Mouse (Mus musculus): ENCODE results near the gene Fzr1. TPM values are rescaled to one million over a fixed set of nuclear protein-coding genes. Genes with fewer than 3 reads are reported as not detected.

Gene Fzr1
- total RNA-seq, 2 experiments from 2014 or later: 32.2 to 33.5 TPM

DNA sequence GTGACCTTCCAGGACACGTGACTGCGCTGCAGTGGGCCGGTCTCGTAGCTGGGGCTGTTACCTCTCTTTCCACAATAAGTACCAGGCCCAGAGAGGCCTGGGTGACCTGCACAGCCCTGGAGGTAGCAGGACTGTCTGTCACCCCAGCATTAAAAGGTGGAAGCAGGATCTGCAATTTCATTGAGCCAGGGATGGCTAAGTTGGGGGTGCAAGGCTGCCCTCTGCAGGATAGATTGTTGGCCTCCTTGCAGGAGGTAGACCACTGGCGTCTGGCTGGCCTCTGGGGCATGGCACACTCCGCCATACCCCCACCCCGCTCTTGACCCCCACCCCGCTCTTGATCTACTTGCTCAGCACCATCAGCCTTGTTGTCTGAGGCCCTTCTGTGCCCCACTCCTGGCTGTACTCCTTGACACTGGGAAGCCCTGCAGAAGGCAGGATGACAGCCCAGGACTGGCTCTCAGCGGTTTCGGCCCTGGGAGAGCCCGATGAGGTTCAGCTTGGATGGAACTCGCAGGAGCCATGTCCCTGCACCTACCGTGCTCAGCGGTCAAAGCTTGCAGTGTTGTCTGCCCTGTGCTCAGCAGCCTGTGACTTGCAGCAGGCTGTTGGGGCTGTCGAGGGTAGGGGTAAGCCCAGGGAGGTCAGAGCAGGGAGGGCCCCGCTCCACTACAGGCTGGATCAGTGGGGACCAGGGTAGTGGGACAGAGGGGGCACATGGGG is 61.8 kb downstream of the Fzr1 start:
- DNase-seq (ENCODE audit: low spot score in 2 of 2): no peak

Small RNA genes within 50 kb of the gene (microRNA-seq; reads per million reads assigned to microRNA genes)
- gene Mir1191b (not detected), gene Mir6913 (not detected)

Other genes starting within 250 kb of the Fzr1 start
- gene Zbtb7a, start 243.3 kb downstream of the Fzr1 start, total RNA-seq (2021): 10 to 100 TPM; 37.7 to 42.0 TPM
- 10 to 100 TPM; 22.1 to 22.5 TPM for gene Pias4, start 210.6 kb downstream of the Fzr1 start, total RNA-seq (2021)
- 1,000 to 10,000 TPM; 1,324 to 1,404 TPM for gene Eef2, start 201.9 kb downstream of the Fzr1 start, total RNA-seq (2021)
- gene Dapk3, start 195.5 kb downstream of the Fzr1 start, total RNA-seq (2021): 10 to 100 TPM; 40.2 to 41.4 TPM
- gene 4930442H23Rik, start 194.7 kb downstream of the Fzr1 start, total RNA-seq (2021): not detected
- 1 to 10 TPM; 1.2 to 1.5 TPM for gene Nmrk2, start 176.5 kb downstream of the Fzr1 start, total RNA-seq (2021)
- gene Atcay, start 147.7 kb downstream of the Fzr1 start, total RNA-seq (2021): under 1 TPM; 0.08 to 0.12 TPM
- gene Zfr2, start 145.4 kb downstream of the Fzr1 start, total RNA-seq (2021): 1 to 10 TPM; 4.3 to 5.6 TPM
- under 1 TPM; 0.34 to 0.78 TPM for gene Matk, start 125.6 kb downstream of the Fzr1 start, total RNA-seq (2021)
- 10 to 100 TPM; 90.0 to 97.6 TPM for gene Mrpl54, start 111.6 kb downstream of the Fzr1 start, total RNA-seq (2021)
- gene Apba3, start 111.6 kb downstream of the Fzr1 start, total RNA-seq (2021): 10 to 100 TPM; 49.2 to 50.2 TPM
- under 1 TPM; 0.25 to 0.44 TPM for gene Tjp3, start 86.9 kb downstream of the Fzr1 start, total RNA-seq (2021)
- gene Pip5k1c, start 85.6 kb downstream of the Fzr1 start, total RNA-seq (2021): 10 to 100 TPM; 35.8 TPM
- gene Cactin, start 57.4 kb downstream of the Fzr1 start, total RNA-seq (2021): 10 to 100 TPM; 17.8 to 18.3 TPM
- 1 to 10 TPM; 4.8 to 5.8 TPM for gene Tbxa2r, start 49.8 kb downstream of the Fzr1 start, total RNA-seq (2021)
- gene Gipc3, start 35.2 kb downstream of the Fzr1 start, total RNA-seq (2021): under 1 TPM; 0.66 to 0.86 TPM
- gene Hmg20b, start 28.0 kb downstream of the Fzr1 start, total RNA-seq (2021): 10 to 100 TPM; 46.2 to 58.6 TPM
- gene Mfsd12, start 21.0 kb downstream of the Fzr1 start, total RNA-seq (2021): 1 to 10 TPM; 8.6 to 9.9 TPM
- gene 4930404N11Rik, start 12.7 kb downstream of the Fzr1 start, total RNA-seq (2021): 1 to 10 TPM; 1.7 to 1.8 TPM
- 10 to 100 TPM; 48.1 to 48.5 TPM for gene Dohh, start 5.9 kb upstream of the Fzr1 start, total RNA-seq (2021)
- 1 to 10 TPM in 1 of 2 experiments, under 1 TPM in 1; 0.70 to 1.5 TPM for gene Gm48551, start 6.0 kb upstream of the Fzr1 start, total RNA-seq (2021)
- 1 to 10 TPM; 1.3 to 2.0 TPM for gene Gm48552, start 10.5 kb upstream of the Fzr1 start, total RNA-seq (2021)
- under 1 TPM; 0.91 to 0.98 TPM for gene Smim24, start 14.5 kb upstream of the Fzr1 start, total RNA-seq (2021)
- gene Nfic, start 77.1 kb upstream of the Fzr1 start, total RNA-seq (2021): 100 to 1,000 TPM; 274 to 335 TPM
- under 1 TPM; 0.47 to 0.52 TPM for gene Celf5, start 104.2 kb upstream of the Fzr1 start, total RNA-seq (2021)
- 10 to 100 TPM; 59.3 to 61.3 TPM for gene Ncln, start 117.9 kb upstream of the Fzr1 start, total RNA-seq (2021)
- under 1 TPM; 0.37 to 0.54 TPM for gene S1pr4, start 121.6 kb upstream of the Fzr1 start, total RNA-seq (2021)
- 1 to 10 TPM; 1.1 to 1.8 TPM for gene Gna15, start 145.7 kb upstream of the Fzr1 start, total RNA-seq (2021)
- gene Gna11, start 166.7 kb upstream of the Fzr1 start, total RNA-seq (2021): 10 to 100 TPM; 56.8 to 59.5 TPM
- 100 to 1,000 TPM; 537 to 620 TPM for gene Aes, start 181.0 kb upstream of the Fzr1 start, total RNA-seq (2021)
- gene Tle2, start 196.0 kb upstream of the Fzr1 start, total RNA-seq (2021): 10 to 100 TPM in 1 of 2 experiments, 1 to 10 TPM in 1; 7.8 to 10.5 TPM
- 1 to 10 TPM; 5.2 to 6.6 TPM for gene Tle6, start 222.6 kb upstream of the Fzr1 start, total RNA-seq (2021)
- 1 to 10 TPM; 1.2 to 1.7 TPM for gene BC025920, start 227.8 kb upstream of the Fzr1 start, total RNA-seq (2021)
- gene Sirt6, start 249.3 kb upstream of the Fzr1 start, total RNA-seq (2021): 10 to 100 TPM; 13.6 to 18.2 TPM